Mouse (Mus musculus) midbrain, postnatal 0 days (tissue): ENCODE measurements at regions not wholly inside any gene's neighbourhood (a gene's known extent, or its start where the extent isn't known, plus 50 kb on each side); places are given as distances from the start of the nearest gene placed in this dataset.
"Not testable (repeated sequence)": the region's sequence is repeated elsewhere in the genome, so short reads cannot be mapped to it uniquely, and the experiment has no call there.

Experiments used
- ATAC-seq: fragments of 200-750 bp; cut with Nextera tagmentation; 2 replicates; pipeline ENCODE4 v1.8.0; 2017; ENCODE audit warnings: moderate number of reproducible peaks, mild to moderate bottlenecking, moderate TSS enrichment, moderate library complexity; ENCODE audit not compliant: low FRiP score
- DNase-seq: peaks from one replicate; pipeline ENCODE4 v3.0.0-alpha.2; 2015; ENCODE audit warnings: low spot score
- H3K27ac ChIP-seq: fragments of 300-500 bp; sonication (generic); 2 replicates; pipeline ENCODE4 v1.5.1; 2014; ENCODE audit warnings: low read depth, mild to moderate bottlenecking, low read length, mixed read lengths
- H3K27me3 ChIP-seq: fragments of 300-500 bp; sonication (generic); 2 replicates; pipeline ENCODE4 v1.6.1; 2014; ENCODE audit warnings: low read length, control low read depth, mixed read lengths; ENCODE audit not compliant: insufficient read depth
- H3K36me3 ChIP-seq: fragments of 300-500 bp; sonication (generic); 2 replicates; pipeline ENCODE4 v1.6.1; 2014; ENCODE audit warnings: low read length, control low read depth, mixed read lengths; ENCODE audit not compliant: insufficient read depth
- H3K4me1 ChIP-seq: fragments of 300-500 bp; sonication (generic); 2 replicates; pipeline ENCODE4 v1.6.1; 2014; ENCODE audit warnings: mild to moderate bottlenecking, control low read depth, antibody characterized with exemption, low read length, mixed read lengths; ENCODE audit not compliant: insufficient read depth
- H3K4me2 ChIP-seq: fragments of 300-500 bp; sonication (generic); 2 replicates; pipeline ENCODE4 v1.6.1; 2014; ENCODE audit warnings: low read depth, mild to moderate bottlenecking, low read length, mixed read lengths; ENCODE audit not compliant: poor library complexity, severe bottlenecking
- H3K4me3 ChIP-seq: fragments of 300-500 bp; sonication (generic); 2 replicates; pipeline ENCODE4 v1.5.1; 2014; ENCODE audit warnings: low read depth, mild to moderate bottlenecking, low read length, moderate library complexity
- H3K9ac ChIP-seq: fragments of 300-500 bp; sonication (generic); replicated peaks from 2 replicates; pipeline ENCODE4 v1.6.1; 2014; ENCODE audit warnings: mild to moderate bottlenecking, low read length, moderate library complexity, mixed read lengths; ENCODE audit not compliant: poor library complexity, severe bottlenecking
- H3K9me3 ChIP-seq: fragments of 300-500 bp; sonication (generic); 2 replicates; pipeline ENCODE4 v1.6.1; 2016; ENCODE audit warnings: low read length, control low read depth
- CTCF ChIP-seq: IDR thresholded peaks from 2 replicates; pipeline ENCODE4 v1.5.1; 2016; ENCODE audit warnings: antibody characterized with exemption, mild to moderate bottlenecking
- WGBS: fragments of 180-500 bp; shearing (Covaris S2); extraction: QIAGEN DNeasy Blood & Tissue Kit; methylation state at CpG from one replicate; pipeline ENCODE4 v1.1.7; 2014; 5-methylcytosine and 5-hydroxymethylcytosine counted together

DNA sequence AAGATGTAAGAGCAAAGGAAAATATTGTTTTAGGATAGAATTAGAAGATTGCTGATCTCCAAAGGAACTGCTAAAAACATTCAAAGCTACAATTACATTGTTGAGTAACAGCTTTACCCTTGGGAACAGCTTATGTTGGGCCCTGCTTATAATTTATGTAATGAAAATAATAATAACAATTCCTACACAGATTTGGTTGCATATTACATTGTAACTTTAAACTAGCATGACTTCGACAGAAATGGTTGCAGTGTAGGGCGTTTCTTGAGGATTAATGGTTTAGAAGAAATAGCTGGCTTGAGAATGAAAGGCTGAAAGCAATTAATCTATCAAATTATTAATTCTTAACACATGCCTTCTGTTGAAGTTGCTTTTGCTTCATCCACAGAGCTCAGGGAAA lies 120.4 kb downstream of the Cox7c start:
- H3K36me3 ChIP-seq: no peaks in the 10 kb centered on the region
- WGBS: 48% methylated on average over 2 of the region's 2 CpGs
- no peaks in the 10 kb centered on the region for H3K27me3 ChIP-seq
- H3K9me3 ChIP-seq: no peaks in the 10 kb centered on the region
- TF ChIP-seq CTCF: no peak
- H3K27ac ChIP-seq: no peak overlapping the region
- H3K4me2 ChIP-seq: no peak overlapping the region
- no peak for DNase-seq
- no peak for ATAC-seq
- H3K4me3 ChIP-seq: no peak overlapping the region
- H3K4me1 ChIP-seq: no peaks in the 10 kb centered on the region
- H3K9ac ChIP-seq: no peak overlapping the region

- ATAC-seq (no peak), DNase-seq (no peak)
- no peak overlapping the region for H3K27ac ChIP-seq
- H3K4me1 ChIP-seq: no peaks in the 10 kb centered on the region
- WGBS: 87% methylated on average over 2 of the region's 2 CpGs
- no peak overlapping the region for H3K9ac ChIP-seq
- no peak overlapping the region for H3K4me2 ChIP-seq
- H3K36me3 ChIP-seq: no peaks in the 10 kb centered on the region
- no peak overlapping the region for H3K4me3 ChIP-seq
- H3K27me3 ChIP-seq: no peaks in the 10 kb centered on the region
- H3K9me3 ChIP-seq: no peaks in the 10 kb centered on the region
- TF ChIP-seq CTCF: no peak
These were observed 124.0 kb downstream of the Cox7c start for GRCm38 (mm10) chr13:85922696-85923095.

GRCm38 (mm10) chr13:85901796-85902195 lies 144.9 kb downstream of the Cox7c start:
- no peak overlapping the region for H3K4me3 ChIP-seq
- H3K4me1 ChIP-seq: no peaks in the 10 kb centered on the region
- no peak for TF ChIP-seq CTCF
- H3K9ac ChIP-seq: no peak overlapping the region
- H3K27ac ChIP-seq: no peak overlapping the region
- no peaks in the 10 kb centered on the region for H3K27me3 ChIP-seq
- no peaks in the 10 kb centered on the region for H3K36me3 ChIP-seq
- H3K4me2 ChIP-seq: no peak overlapping the region
- no peaks in the 10 kb centered on the region for H3K9me3 ChIP-seq
- DNase-seq (no peak), ATAC-seq (no peak)

- no peak overlapping the region for H3K9ac ChIP-seq
- TF ChIP-seq CTCF: no peak
- H3K27ac ChIP-seq: no peak overlapping the region
- H3K27me3 ChIP-seq: no peaks in the 10 kb centered on the region
- 85% methylated on average over 2 of the region's 2 CpGs for WGBS
- no peaks in the 10 kb centered on the region for H3K4me1 ChIP-seq
- ATAC-seq (no peak), DNase-seq (no peak)
- H3K4me2 ChIP-seq: no peak overlapping the region
- no peaks in the 10 kb centered on the region for H3K9me3 ChIP-seq
- H3K4me3 ChIP-seq: no peak overlapping the region
- H3K36me3 ChIP-seq: no peaks in the 10 kb centered on the region
These were observed 149.0 kb downstream of the Cox7c start for GRCm38 (mm10) chr13:85897656-85898055.

GRCm38 (mm10) chr13:85895141-85895540 lies 151.6 kb downstream of the Cox7c start:
- H3K9ac ChIP-seq: no peak overlapping the region
- no peaks in the 10 kb centered on the region for H3K9me3 ChIP-seq
- H3K27me3 ChIP-seq: no peaks in the 10 kb centered on the region
- no peak overlapping the region for H3K4me2 ChIP-seq
- ATAC-seq (no peak), DNase-seq (peak; percentile 6)
- no peak overlapping the region for H3K27ac ChIP-seq
- no peak for TF ChIP-seq CTCF
- no peak overlapping the region for H3K4me3 ChIP-seq
- H3K36me3 ChIP-seq: no peaks in the 10 kb centered on the region
- no peaks in the 10 kb centered on the region for H3K4me1 ChIP-seq
- WGBS: 8% methylated on average over 8 of the region's 8 CpGs

DNA sequence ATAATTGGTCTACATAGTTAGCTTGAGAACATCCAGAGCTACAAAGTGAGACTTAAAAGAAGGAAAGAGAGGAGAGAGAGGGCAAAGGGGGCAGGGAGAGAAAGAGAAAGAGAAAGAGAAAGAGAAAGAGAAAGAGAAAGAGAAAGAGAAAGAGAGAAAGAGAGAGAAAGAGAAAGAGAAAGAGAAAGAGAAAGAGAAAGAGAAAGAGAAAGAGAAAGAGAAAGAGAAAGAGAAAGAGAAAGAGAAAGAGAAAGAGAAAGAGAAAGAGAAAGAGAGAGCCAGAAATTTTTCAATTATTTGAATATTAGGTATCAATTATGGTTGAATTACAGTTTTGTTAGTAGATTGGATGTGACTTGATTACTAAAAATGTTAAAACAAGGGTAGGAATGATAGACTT lies 156.9 kb downstream of the Cox7c start:
- H3K9me3 ChIP-seq, H3K9ac ChIP-seq, H3K4me2 ChIP-seq, H3K4me3 ChIP-seq, DNase-seq, H3K4me1 ChIP-seq, H3K27ac ChIP-seq, ATAC-seq, H3K27me3 ChIP-seq, H3K36me3 ChIP-seq: not testable (repeated sequence)

- Histone ChIP-seq H3K36me3 (no peaks in the 10 kb centered on the region), H3K27ac (no peak overlapping the region), H3K27me3 (no peaks in the 10 kb centered on the region), H3K4me2 (no peak overlapping the region), H3K9me3 (no peaks in the 10 kb centered on the region), H3K9ac (no peak overlapping the region), H3K4me3 (no peak overlapping the region), H3K4me1 (no peaks in the 10 kb centered on the region)
- no peak for TF ChIP-seq CTCF
- ATAC-seq (no peak), DNase-seq (no peak)
- WGBS: 81% methylated on average over 2 of the region's 2 CpGs
These were observed 163.9 kb downstream of the Cox7c start for GRCm38 (mm10) chr13:85882817-85883216.
